Mouse (Mus musculus) lung, postnatal 4 days (tissue): ENCODE results near the gene Sfi1.
"Not testable (repeated sequence)": the region's sequence is repeated elsewhere in the genome, so short reads cannot be mapped to it uniquely, and the experiment has no call there.

Experiments used
- DNase-seq, 2 experiments: peaks; one replicate each; pipeline ENCODE4 v3.0.0; 2021

Sfi1 gene

DNA sequence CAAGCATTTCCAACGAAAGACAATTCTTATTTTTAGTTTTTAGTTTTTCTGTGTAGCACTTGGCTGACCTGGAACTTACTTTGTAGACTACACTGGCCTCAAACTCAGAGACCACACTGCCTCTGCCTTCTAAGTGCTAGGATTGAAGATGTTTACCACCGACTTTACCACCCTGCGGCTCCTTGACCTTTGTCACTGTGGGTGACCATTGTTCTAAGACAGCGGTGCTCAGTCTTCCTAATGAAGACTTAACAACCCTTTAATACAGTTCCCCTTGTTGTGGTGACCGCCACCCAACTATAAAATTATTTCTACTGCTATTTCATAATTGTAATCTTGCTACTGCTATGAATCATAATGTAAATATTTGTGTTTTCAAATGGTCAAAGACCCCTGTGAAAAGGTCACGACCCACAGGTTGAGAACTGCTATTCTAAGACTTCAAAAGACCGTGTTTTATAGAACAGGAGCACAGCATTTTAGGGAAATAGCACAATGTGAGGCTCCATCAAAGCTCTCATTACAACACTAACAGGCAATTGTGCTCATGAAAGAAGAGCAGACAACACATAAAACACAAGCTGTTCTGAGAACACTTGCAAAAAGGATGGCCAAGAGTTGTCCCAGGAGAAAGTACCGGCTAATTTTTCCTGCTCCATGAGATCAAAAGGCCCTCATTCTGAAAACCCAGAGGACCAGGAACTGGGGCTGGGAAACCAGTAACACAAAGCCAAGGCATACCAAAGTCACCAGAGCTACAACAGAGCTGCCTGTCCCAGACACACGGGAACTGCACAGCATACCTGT, 47.7 kb downstream of the Sfi1 start:
- not testable (repeated sequence) for DNase-seq

DNA sequence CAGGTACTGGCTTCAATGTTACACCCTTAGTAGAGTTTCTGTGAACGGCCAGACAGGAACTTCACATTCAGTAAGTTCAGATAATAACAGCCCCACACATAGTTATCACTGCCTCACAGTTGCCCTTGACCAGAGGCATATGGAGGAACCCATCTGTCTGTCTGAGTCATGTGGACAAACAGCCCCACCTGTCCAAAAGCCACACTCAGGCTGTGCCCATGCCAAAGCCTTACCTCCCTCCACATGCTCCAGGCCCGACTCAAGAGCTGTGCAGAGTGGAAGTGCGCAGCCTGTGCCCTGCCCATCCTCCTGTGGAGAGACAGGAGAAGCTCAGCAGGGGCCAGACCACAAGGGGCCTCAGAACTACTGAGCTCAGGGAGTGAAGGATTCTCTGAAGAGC, 49.3 kb downstream of the Sfi1 start:
- peak in 1 of 2 experiments; percentile 19 for DNase-seq

DNA sequence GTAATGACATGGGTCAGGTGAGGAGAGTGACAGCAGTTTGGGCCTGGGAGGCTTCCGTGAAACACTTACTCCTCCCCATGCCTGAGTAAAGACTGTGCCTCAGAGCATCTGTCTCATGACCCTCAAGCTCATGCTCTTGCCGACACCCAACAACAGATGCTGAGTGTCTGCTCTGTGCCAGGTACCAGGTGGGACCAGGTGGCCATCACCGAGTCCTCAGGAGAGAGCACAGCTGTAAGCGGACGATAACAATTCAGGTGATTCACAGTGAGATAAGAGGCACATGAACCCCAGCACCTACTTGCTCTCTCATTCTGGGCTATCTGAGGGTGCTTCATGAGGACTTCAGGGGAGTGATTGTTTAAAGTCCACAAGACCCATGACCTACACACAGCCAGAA, 50.9 kb downstream of the Sfi1 start:
- peak; percentile 90 to 94 for DNase-seq

DNA sequence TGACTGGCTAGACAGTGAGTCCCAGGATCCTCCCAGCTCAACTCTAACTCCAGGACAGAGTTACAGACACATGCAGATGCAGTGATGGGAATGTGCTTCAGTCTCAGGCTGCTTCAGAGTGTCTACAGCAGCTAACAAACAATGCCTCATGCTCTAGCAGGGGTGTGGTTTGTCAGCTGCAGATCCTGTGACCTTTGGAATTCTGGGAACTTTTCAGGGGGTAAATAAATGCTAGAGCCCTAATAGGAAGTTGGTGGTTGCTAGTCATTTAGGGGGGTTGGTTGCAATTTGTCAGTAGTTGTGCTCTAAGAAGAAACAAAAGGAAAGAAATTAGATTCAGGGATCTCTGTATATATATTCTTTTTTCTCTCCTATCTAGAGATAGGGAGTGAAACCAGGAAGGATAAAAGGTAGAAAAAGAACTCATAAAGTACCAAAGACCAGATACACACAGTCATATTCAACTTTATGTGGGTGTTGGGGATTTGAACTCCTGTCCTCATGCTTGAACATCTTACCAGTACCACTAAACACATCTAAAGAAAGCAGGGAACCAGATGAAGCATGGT, 52.2 kb downstream of the Sfi1 start:
- not testable (repeated sequence) for DNase-seq

DNA sequence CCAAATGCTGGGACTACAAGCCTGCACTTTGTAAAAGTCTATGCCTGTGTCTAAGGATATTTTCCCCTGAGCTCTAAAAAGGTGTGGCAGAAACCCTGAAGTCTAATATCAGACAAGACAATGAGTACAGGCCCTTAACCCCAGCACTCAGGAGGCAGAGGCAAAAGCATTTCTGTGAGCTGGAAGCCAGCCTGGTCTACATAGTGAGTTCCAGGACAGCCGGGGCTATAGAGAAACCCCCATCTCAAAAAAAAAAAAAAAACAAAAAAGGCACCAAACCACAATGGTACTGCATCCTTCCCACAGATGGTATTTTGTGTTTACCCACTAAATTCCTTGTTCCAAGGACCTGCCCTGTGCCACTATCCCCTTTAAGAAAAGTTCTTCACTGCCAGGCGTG, 54.9 kb downstream of the Sfi1 start:
- DNase-seq: peak; percentile 65 to 68

DNA sequence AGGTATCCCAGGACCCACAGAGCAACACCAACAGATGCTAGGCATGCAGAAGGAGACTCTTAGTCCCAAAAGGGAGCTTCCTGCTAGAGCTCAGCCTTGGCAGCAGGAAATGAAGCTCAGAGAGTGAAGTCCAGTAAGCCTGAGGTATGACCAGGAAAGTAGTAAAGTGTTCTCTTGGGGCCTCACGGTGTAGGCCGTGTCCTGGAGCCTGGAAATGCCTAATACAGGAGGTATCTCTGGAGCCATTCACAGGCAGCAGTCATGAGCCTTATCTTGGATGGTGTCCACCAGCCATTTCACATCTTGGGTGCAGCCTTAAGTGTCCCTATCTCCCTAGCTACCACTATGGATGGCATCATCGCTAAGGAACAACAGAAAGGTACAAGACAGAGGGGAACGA, 56.0 kb downstream of the Sfi1 start:
- peak; percentile 65 to 68 for DNase-seq

DNA sequence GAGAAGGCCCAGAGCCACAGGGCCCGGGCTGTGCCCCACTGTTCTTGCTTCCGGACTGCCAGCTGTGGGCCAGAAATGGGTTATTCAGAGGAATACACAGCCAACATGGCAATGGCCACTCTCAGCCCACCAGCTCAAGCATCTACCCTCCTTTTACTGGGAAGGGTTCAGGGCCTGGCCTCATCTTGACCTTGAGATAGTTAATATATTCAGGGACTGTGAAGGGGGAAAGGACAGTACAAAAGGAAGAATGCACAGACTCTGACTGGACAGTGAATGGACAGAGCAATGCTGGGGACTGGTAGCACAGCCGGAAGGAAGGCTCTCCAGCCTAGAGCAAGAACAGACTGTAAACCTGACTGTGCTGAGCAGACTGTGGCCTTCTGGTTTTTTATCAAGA, 57.3 kb downstream of the Sfi1 start:
- not testable (repeated sequence) for DNase-seq

DNA sequence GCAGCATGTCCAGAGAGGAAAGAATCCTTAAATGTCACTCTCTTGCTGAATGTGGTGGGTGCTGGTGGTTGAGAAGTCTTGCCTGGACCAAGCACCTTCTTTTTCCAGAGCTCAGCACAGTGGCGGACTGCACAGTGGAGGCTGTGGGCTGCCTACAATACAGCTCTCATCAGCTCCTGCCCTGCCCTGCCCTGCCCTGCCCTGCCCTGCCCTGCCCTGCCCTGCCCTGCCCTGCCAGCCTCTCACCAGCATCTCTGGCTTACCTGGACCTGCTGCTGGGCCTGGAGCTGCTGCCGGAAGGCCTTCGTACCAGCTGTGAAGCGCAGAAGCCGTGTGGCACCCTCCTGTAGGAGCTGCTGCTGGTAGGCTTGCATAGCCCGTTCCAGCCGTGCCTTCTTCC, 57.9 kb downstream of the Sfi1 start:
- DNase-seq: not testable (repeated sequence)

DNA sequence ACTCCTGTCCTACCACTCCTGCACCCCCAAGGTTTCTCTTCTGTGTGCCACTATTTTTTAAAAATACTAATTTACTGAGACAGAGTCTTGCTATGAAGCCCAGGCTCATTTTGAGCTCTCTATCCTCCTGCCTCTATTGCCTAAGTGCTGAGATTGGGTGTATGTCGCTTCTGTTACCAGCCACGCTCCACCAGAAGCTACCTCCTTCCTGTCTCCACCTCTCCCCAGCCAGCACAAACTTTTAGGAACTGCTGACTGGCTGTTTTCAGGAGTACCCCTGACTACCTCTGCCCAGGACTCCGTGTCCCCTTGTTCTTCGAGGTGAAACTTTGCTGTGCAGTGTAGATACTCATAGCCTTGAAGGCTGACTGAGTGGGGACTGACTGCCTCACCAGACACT, 59.9 kb downstream of the Sfi1 start:
- DNase-seq: not testable (repeated sequence)

DNA sequence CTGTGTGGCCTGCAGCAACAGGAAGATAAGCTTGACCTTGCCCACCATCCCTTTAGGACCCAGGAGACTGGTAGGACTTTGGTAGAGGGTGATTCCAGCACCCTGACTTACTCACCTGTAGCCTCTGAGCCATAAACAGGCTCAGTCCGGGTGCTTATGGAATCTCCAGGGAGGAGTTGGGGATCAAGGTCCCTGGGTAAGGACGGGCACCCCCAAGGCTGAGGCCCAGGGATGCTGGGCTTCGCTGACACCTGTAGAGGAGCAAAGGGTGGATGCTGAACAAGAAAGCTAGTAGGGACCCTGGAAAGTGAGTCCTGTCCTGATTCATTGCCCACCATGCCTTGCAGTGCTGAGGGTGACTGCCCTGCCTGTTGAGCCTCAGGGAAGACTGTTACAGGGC, 60.3 kb downstream of the Sfi1 start:
- not testable (repeated sequence) for DNase-seq

DNA sequence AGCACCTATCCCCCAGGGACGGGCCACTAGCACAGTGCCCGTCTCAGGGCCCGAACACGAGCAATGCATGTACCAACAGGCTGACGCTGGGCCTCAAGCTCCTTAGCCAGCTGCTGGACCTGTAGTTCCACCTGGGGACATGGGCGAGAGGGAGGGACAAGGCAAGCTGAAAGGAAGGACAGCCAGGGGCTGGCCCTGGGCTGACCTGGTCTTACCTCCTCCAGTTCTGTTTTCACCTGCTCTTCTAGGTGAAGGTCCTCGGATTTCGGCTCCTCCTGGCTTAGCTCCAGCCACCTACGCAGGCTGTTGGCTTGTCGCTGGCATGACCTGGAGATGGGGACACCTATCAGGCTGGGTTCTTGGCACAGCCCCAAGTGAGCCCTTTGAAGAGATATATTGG, 61.3 kb downstream of the Sfi1 start:
- DNase-seq: peak; percentile 81 to 90

DNA sequence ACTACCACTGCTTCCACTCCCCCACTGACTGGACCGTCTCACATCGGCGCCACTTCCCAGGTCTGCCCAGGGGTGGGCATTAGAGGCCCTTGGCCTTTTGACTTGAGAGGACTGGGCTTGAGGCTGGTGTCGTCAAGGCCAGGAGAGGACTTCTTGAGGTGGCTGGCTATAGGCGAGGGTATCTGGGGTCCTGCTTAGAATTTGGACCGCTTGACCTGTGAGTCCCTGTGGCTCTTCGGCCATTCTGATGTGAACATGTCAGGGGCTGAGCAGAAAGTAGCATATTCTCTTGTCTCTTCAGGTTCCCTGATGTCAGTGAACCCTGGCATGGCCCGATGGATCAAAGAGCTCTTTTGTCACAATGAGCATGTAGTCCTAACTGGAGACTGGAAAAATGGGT, 63.4 kb downstream of the Sfi1 start:
- peak; percentile 85 to 86 for DNase-seq

DNA sequence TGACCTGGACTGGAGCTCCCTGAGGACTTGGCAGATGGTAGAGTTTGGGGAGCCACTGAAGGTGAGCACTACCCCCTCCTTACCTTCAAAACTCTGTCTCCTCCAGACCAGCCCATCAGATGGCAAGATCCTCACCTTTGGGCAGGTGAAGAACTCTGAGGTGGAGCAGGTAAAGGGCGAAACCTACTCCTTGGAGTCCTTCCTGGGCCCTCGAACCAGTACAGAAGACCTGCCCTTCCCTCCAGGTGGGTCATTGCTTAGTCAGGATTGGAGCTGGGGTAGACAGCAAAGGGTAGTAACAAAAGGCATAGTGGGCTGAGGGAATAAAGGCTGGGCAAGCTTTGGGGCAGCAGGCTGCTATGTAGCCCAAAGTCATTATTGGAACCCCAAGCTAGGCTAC, 64.0 kb downstream of the Sfi1 start:
- peak in 1 of 2 experiments; percentile 37 for DNase-seq

DNA sequence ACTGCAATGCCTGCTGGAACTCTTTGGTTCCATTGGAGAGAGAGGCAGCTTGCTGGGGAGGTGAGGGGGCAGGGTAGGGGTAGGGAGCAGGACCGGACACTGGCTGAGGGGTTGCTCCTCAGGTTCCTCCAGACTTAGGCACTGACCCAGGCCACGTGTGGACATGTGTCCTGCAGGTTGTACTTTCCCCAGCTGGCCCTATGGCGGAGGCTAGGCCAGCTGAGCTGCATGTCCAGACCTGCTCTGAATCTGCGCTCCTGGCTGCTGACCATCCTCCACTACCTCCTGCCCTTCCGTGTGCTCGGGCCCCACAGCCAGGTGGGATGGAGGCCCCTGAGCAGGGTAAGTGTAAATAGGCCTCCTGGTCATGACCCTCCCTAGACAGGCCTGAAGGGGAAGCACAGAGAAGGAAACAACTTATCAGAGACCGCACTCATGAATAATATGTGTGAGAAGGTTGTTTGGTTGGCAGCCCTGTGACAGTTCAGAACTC, 65.9 kb downstream of the Sfi1 start:
- peak; percentile 56 to 80 for DNase-seq

DNA sequence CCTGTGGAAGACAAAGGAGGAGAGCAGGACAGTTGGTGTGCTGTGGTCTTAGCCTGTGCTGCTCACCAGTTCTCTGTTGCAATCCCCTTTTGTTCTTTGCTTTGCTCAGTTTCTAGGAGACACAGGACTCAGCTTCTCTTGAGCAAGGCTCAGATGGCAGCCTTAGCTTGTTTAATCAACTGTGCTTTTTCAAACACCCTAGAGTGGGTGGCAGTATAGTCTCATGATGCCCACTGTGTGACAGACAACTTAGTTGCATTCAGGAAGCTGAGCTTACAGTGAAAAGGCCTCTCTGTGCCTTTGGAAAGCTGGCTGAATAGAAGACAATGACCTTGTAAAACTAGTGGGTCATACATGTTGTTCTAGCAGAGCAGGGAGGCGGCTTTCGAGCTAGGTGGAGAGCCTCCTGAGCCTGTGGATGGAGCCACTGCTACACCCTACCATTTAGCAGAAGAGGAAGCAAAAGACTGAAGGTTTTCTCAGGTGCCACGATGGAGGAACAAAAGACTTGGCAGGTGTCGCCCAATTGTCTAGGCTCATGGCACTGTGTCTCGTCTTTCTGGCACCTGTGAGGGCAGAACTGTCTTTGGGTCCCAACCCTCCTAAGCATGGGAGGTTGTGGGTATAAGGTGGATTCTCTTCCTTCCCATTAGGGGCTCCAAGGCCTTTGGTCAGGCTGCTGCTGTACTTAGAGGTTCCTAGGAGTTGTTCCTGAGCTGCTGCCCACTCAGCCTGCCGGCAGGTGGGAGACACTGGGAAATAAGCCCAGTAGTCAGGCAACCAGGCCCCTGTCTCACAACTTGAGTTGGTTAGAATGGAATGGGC, 66.6 kb downstream of the Sfi1 start:
- peak; percentile 93 to 94 for DNase-seq

DNA sequence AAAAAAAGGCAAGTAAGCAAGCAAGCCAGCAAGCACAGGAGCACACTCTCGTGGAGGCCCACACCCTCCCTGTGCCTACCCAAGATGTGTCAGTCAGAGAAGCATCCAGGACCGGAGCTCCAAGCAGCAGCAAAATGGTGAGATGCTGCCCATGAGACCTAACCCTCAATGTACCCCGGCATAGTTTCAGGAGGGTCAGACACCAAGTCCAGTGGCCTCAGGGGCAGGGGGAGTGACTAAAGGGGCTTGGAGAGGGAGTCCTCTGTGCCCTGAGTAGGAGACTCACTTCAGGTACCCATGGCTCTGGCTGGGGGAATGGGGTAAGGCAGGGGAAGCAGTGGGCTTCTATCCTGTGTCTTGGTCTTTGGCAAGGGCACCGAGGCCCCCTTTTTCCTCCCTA, 67.3 kb downstream of the Sfi1 start:
- not testable (repeated sequence) for DNase-seq

DNA sequence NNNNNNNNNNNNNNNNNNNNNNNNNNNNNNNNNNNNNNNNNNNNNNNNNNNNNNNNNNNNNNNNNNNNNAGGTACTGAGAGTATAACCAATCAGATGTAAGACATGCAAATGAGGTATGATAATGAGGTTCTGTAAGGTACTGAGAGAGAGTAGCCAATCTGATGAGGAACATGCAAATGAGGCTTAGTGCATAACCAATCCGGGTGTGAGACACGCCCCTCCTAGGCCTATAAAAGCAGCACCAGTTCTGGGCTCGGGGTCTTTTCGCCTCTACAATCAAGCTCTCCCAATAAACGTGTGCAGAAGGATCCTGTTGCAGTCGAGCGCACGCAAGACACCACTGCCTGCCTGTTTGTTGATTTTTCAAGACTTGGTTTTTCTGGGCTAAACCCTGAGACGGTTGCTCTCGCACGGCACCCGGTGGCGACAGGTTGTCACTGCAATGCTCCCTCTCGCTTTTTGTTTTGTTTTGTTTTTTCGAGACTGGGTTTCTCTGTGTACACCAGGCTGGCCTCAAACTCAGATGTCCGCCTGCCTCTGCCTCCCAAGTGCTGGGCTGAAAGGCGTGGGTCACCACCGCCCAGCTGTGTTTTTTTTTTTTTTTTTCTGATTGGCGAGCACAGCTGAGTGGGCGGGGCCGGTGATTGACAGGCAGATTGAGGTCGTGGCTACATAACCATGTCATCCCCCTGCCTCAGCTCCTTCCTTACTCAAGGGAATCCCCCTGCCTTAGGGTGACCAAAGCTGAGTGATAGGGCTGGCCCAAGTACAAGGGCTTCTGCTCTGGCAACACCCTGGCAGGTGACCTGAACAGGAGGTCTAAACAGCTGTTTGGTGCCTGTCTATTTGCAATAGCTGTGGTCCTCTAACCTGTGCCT, 68.1 kb downstream of the Sfi1 start:
- DNase-seq: peak in 1 of 2 experiments; percentile 33

DNA sequence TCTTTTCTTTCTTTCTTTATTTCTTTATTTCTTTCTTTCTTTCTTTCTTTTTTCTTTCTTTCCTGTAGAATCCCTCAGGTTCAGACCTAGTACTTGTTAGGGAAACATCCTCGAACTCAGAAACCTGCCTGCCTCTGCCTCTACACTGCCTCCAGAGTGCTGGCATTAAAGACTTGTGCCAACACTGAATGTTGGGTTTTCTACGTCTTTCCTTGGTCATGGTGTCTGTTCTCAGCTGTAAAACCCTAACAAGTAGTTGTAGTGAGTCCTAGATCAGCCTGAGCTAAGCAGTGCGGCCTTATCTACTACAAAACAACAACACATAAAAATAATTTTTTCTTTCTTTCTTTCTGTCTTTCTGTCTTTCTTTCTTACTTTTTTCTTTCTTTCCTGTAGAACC, 78.9 kb downstream of the Sfi1 start:
- DNase-seq: no peak

DNA sequence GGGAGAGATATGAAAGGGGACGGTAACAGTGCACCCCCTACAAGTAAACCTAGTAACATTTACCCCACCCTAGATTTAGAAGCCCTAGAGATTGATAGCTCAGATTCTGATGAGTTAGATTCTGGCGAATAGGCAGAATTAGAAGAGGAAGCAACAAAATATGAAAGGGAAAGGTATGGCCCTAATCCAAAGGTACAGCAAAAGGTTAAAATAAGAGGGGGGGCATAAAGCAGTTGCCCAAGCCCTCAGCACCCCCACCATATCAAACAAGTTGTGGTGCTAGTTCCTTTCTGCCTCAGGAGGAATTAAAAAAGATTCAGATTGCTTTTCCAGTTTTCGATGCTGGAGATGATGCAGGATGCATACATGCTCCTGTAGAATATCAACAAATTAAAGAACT, 87.1 kb downstream of the Sfi1 start:
- DNase-seq: no peak

DNA sequence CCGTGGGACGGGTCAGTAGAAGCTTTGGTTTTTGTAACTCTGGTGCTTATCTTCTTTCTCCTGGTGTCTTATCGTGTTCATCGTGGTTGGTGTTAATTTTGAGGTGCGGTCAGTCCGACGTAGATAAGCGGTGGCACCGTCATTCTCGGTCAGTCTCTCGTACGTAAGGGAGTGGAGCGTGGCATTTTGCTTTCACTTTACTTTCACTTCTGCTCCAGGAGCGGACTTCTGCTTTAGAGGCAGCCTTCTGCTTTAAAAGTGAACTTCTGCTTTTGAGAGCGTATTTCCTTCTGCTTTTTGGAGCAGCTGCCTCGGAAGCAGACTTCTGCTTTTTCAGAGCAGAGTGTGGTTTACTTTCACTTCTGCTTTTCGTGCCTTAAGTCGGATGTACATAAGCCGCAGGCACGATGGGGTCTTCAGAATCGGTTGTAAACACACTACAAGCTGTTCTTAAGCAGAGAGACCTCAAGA, 88.0 kb downstream of the Sfi1 start:
- peak in 1 of 2 experiments; percentile 43 for DNase-seq

DNA sequence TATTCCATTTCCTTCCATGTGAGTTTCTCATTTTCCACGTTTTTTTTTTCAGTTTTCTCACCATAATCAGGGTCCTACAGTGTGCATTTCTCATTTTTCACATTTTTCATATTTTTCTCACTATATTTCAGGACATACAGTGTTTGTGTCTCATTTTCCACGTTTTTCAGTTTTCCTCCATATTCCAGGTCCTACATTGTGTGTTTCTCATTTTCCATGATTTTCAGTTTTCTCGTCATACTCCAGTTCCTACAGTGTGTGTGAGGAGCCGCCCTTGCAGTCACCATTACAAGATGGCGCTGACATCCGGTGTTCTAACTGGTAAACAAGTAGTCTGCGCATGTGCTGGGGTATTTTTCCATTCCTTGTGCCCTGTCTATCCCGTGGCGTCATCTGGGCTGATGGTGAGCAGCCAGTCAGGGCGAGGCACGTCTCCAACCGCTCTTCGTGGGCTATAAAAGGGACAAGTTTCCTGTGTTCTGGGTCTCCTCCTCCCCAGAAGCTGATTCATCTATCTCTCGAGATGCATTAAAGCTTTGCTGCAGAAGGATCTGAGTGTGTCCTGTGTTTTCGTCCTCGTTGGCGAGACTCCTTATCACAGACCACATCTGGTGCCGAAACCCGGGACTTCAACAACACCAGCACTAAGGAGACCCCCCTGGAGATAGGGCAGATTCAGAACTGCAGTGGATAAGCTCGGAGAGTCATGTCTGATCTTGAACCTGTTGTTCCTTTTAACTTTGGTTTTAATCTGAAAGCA, 88.6 kb downstream of the Sfi1 start:
- peak in 1 of 2 experiments; percentile 34 for DNase-seq
